Mouse (Mus musculus) intestine, embryonic 14.5 days (tissue): ENCODE results near the gene Dyx1c1. TPM values are rescaled to one million over a fixed set of nuclear protein-coding genes. Genes with fewer than 3 reads are reported as not detected.

Source experiments
- ATAC-seq: fragments of 200-750 bp; cut with Nextera tagmentation; replicated peaks from 2 replicates; pipeline ENCODE4 v1.8.0; 2017; ENCODE audit warnings: low read depth, moderate number of reproducible peaks, moderate TSS enrichment, moderate library complexity; ENCODE audit not compliant: low FRiP score, low TSS enrichment
- DNase-seq: peaks from one replicate; pipeline ENCODE4 v3.0.0-alpha.2; 2018; ENCODE audit warnings: low spot score
- H3K27ac ChIP-seq: fragments of 300-500 bp; sonication (generic); 2 replicates; pipeline ENCODE4 v1.5.1; 2014; ENCODE audit warnings: low read depth, mild to moderate bottlenecking, control low read depth
- H3K27me3 ChIP-seq: fragments of 300-500 bp; sonication (generic); replicated peaks from 2 replicates; pipeline ENCODE4 v1.6.1; 2014; ENCODE audit warnings: low read length, control low read depth; ENCODE audit not compliant: control insufficient read depth, insufficient read depth
- H3K36me3 ChIP-seq: fragments of 300-500 bp; sonication (generic); 2 replicates; pipeline ENCODE4 v1.6.1; 2014; ENCODE audit warnings: low read length, control low read depth; ENCODE audit not compliant: control insufficient read depth, insufficient read depth
- H3K4me1 ChIP-seq: fragments of 300-500 bp; sonication (generic); replicated peaks from 2 replicates; pipeline ENCODE4 v1.6.1; 2014; ENCODE audit warnings: low read length, control low read depth, mixed read lengths; ENCODE audit not compliant: control insufficient read depth, insufficient read depth
- H3K4me2 ChIP-seq: fragments of 300-500 bp; sonication (generic); 2 replicates; pipeline ENCODE4 v1.6.1; 2014; ENCODE audit warnings: low read length
- H3K4me3 ChIP-seq: fragments of 300-500 bp; sonication (generic); 2 replicates; pipeline ENCODE4 v1.5.1; 2014; ENCODE audit warnings: low read depth, low read length, control low read depth, mixed read lengths
- H3K9ac ChIP-seq: fragments of 300-500 bp; sonication (generic); 2 replicates; pipeline ENCODE4 v1.6.1; 2014; ENCODE audit warnings: mild to moderate bottlenecking, low read length
- H3K9me3 ChIP-seq: fragments of 300-500 bp; sonication (generic); 2 replicates; pipeline ENCODE4 v1.6.1; 2016; ENCODE audit warnings: low read length, control low read depth; ENCODE audit not compliant: control insufficient read depth
- WGBS: fragments of 180-500 bp; shearing (Covaris S2); extraction: QIAGEN DNeasy Blood & Tissue Kit; methylation state at CpG from one replicate; pipeline ENCODE4 v1.1.7; 2014; 5-methylcytosine and 5-hydroxymethylcytosine counted together
- polyA plus RNA-seq: library from polyadenylated mRNA; unstranded; fragments of >200 nt; fragmentation: Nextera tagmentation; extraction: Ambion mirVana; gene quantifications from 2 replicates; pipeline ENCODE4 v1.2.1, GENCODE M21; 2014

Gene Dyx1c1
- polyA plus RNA-seq, 1 experiment from 2014 or later: 1.4 TPM

DNA sequence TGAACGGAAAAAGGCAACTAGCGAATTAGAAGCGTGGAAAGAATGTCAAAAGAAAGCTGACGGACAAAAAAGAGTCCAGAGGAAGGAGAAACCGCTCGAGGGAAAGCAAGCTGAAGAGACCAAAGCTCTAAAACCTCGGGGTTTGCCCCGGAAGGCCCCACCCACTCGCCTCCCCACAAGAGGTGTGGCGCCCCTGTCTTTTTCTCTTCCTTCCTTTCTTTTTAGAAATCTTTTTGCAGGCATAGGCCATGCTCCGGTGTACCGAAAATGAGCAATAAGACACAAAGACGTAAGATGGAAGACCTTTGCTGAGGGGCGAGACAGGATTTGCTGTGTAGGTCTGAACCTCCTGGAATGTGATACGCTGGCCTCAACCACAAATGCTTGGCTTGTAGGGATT lies 3.4 kb downstream of the Dyx1c1 start:
- ATAC-seq (no peak), DNase-seq (no peak)
- Histone ChIP-seq H3K9ac (no peak overlapping the region), H3K4me2 (no peak overlapping the region), H3K36me3 (no peaks in the 10 kb centered on the region), H3K9me3 (no peaks in the 10 kb centered on the region), H3K27me3 (no peaks in the 10 kb centered on the region), H3K27ac (no peak overlapping the region), H3K4me3 (no peak overlapping the region), H3K4me1 (0 out of 2 replicates have a peak, but pooled peaks cover 3% of the 10 kb centered on the region)
- WGBS: 79% methylated on average over 15 of the region's 15 CpGs

- no peak overlapping the region for H3K27ac ChIP-seq
- 38% methylated on average over 11 of the region's 11 CpGs for WGBS
- peak; percentile 58; the same call in 1 of the 2 replicates for ATAC-seq
These were observed 9.9 kb downstream of the Dyx1c1 start for GRCm38 (mm10) chr9:72968349-72969061.

DNA sequence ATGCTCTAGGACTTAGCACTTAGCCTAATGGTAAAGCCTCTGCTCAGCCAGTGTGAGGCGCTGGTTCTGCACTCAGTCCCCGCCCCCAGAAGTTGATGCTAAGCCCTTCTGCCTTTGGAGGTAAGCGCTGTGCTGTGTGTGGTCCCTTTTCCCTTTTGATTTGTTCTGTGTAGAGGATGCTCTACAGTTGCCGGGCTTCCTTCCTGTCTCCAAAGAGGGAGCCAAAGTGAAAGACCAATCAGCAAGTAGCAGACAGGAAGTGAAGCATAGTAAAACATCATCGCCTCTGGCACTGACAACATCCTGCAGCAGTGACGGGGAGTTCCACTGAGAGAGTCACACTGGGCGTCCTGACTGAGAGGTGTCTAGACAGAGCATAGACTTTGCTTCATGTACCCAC lies 11.3 kb downstream of the Dyx1c1 start:
- H3K9me3 ChIP-seq: no peaks in the 10 kb centered on the region
- no peak overlapping the region for H3K27ac ChIP-seq
- ATAC-seq: 0 out of 2 replicates have a peak, but pooled peaks have one; percentile 32
- no peak overlapping the region for H3K9ac ChIP-seq
- H3K36me3 ChIP-seq: no peaks in the 10 kb centered on the region
- no peaks in the 10 kb centered on the region for H3K27me3 ChIP-seq
- 63% methylated on average over 7 of the region's 7 CpGs for WGBS
- no peaks in the 10 kb centered on the region for H3K4me1 ChIP-seq
- no peak overlapping the region for H3K4me3 ChIP-seq
- no peak for DNase-seq
- no peak overlapping the region for H3K4me2 ChIP-seq

More at GRCm38 (mm10) chr9:72968349-72969061, 9.9 kb downstream of the Dyx1c1 start:
- Histone ChIP-seq H3K27me3 (no peaks in the 10 kb centered on the region), H3K4me2 (no peak overlapping the region), H3K9ac (no peak overlapping the region), H3K4me3 (no peak overlapping the region), H3K36me3 (no peaks in the 10 kb centered on the region), H3K4me1 (no peaks in the 10 kb centered on the region), H3K9me3 (no peaks in the 10 kb centered on the region)
- DNase-seq: peak; percentile 61

- Histone ChIP-seq H3K36me3 (no peaks in the 10 kb centered on the region), H3K4me1 (no peaks in the 10 kb centered on the region), H3K9ac (no peak overlapping the region), H3K4me2 (no peak overlapping the region), H3K9me3 (no peaks in the 10 kb centered on the region), H3K27me3 (no peaks in the 10 kb centered on the region), H3K27ac (no peak overlapping the region), H3K4me3 (no peak overlapping the region)
- no peak for DNase-seq
- WGBS: 90% methylated on average over 5 of the region's 5 CpGs
- no peak for ATAC-seq
These were observed 13.8 kb downstream of the Dyx1c1 start for GRCm38 (mm10) chr9:72972435-72972834.

GRCm38 (mm10) chr9:72972984-72973383 lies 14.4 kb downstream of the Dyx1c1 start:
- Histone ChIP-seq H3K27ac (no peak overlapping the region), H3K4me2 (no peak overlapping the region), H3K4me1 (no peaks in the 10 kb centered on the region), H3K9me3 (no peaks in the 10 kb centered on the region), H3K9ac (no peak overlapping the region), H3K4me3 (no peak overlapping the region), H3K36me3 (no peaks in the 10 kb centered on the region), H3K27me3 (no peaks in the 10 kb centered on the region)
- ATAC-seq (no peak), DNase-seq (no peak)

DNA sequence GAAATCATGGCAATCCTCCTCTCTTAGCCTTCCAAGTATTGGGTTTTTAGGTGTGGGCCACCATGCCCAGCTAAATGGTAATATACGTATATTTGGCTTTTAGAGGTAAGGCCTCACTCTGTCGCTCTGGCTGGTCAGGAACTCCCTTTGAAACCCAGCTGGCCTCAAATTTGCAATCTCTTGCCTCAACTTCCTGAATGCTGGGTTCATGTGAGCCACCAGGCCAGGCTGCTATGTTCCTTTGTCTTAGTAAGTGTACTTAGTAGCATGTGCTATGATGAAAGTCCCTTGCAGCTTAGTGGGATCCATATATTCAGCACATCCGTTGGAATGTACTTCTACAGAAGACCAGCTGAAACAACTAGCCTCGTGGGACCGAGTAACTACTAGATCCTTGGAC lies 16.1 kb downstream of the Dyx1c1 start:
- Histone ChIP-seq H3K9me3 (no peaks in the 10 kb centered on the region), H3K9ac (no peak overlapping the region), H3K27me3 (no peaks in the 10 kb centered on the region), H3K36me3 (no peaks in the 10 kb centered on the region), H3K4me3 (no peak overlapping the region), H3K4me2 (no peak overlapping the region), H3K27ac (no peak overlapping the region), H3K4me1 (no peaks in the 10 kb centered on the region)
- ATAC-seq (no peak), DNase-seq (no peak)
- 87% methylated on average over 5 of the region's 5 CpGs for WGBS

DNA sequence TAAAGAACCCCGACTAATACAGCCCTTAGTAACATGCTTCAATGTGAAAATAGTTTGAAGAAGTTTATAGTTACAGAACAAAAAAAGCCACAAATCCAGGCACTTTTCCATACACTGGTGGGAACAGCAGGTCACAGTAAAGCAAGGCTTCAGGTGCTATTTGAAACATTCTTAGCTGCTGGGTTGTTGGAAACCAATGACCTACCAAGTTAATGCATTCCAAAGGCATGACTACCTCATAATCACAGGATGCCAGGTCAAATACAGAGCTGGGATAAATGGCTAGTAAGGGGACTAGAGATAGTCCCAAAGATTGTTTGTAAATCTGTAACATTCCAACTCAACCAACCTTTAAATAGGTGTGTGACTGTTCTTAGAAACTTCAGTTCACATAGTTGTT lies 16.7 kb downstream of the Dyx1c1 start:
- 89% methylated on average over 1 of the region's 1 CpGs for WGBS

DNA sequence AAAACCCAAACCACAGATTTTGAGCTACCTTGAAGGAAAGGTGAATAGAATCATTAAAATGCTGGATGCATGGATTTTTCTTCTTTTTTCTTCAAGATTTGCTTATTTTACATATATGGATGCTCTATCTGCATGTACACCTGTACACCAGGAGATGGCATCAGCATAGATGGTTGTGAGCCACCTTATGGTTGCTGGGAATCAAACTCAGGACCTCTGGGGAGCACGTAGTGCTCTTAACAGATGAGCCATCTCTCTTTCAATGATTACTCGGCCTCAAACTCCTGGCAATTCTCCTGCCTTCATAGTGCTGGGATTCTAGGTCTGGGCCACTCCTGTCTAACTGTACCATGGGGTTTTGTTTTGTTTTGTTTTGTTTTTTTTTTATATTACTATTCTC lies 24.5 kb downstream of the Dyx1c1 start:
- Histone ChIP-seq H3K4me3 (no peak overlapping the region), H3K4me1 (peaks cover 6% of the 10 kb centered on the region; the same call in 1 of the 2 replicates), H3K4me2 (no peak overlapping the region), H3K27me3 (no peaks in the 10 kb centered on the region), H3K9me3 (no peaks in the 10 kb centered on the region), H3K36me3 (no peaks in the 10 kb centered on the region), H3K9ac (no peak overlapping the region), H3K27ac (no peak overlapping the region)
- ATAC-seq (no peak), DNase-seq (no peak)
- WGBS: 68% methylated on average over 2 of the region's 2 CpGs

More for the DNA sequence above, 16.7 kb downstream of the Dyx1c1 start:
- Histone ChIP-seq H3K36me3 (no peaks in the 10 kb centered on the region), H3K4me2 (no peak overlapping the region), H3K4me3 (no peak overlapping the region), H3K9ac (no peak overlapping the region), H3K9me3 (no peaks in the 10 kb centered on the region), H3K27ac (no peak overlapping the region), H3K4me1 (no peaks in the 10 kb centered on the region), H3K27me3 (no peaks in the 10 kb centered on the region)
- no peak for DNase-seq
- ATAC-seq: no peak
